Mouse (Mus musculus) megakaryocyte, embryonic 14.5 days (primary cell): ENCODE results near the gene Fars2.

Experiments used
- FLI1 ChIP-seq: IDR thresholded peaks from 2 replicates; pipeline ENCODE4 v1.6.1; 2012; ENCODE audit warnings: low read length, inconsistent platforms, mixed read lengths
- GATA1 ChIP-seq: IDR thresholded peaks from 3 replicates; pipeline ENCODE4 v1.6.1; 2012; ENCODE audit warnings: mixed read lengths, low read length, inconsistent platforms, borderline replicate concordance

DNA sequence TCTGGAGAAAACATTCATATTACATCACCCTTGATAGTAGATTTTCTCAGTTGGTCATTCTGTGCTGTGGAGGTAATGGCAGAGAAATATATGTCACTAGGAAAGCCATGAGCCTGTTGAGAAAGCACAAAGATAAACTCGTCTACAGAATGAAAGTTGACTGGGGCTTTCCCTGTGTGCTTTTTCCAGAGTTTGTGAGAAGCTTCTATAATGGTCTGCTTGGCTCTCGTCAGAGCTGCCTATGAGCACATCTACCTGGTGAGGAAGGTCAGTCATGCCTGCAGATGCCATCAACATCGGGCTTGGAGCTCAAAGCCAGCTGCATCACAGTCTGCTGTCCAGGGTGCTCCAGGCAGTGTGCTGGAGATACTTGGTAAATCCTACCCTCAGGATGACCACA, 87.1 kb downstream of the Fars2 start:
- no peak for TF ChIP-seq GATA1
- TF ChIP-seq FLI1: no peak
